Mouse (Mus musculus) large intestine, adult 2 months (tissue): Measurements from ENCODE around the gene Cdk5. TPM values are rescaled to one million over a fixed set of nuclear protein-coding genes. Genes with fewer than 3 reads are reported as not detected.

Experiments used
- DNase-seq: peaks from one replicate; pipeline ENCODE4 v3.0.0-alpha.2; 2012; ENCODE audit warnings: low read depth, low spot score
- WGBS: fragments of 180-500 bp; shearing (Covaris S2); methylation state at CpG from one replicate; pipeline ENCODE4 v1.1.7; 2018; 5-methylcytosine and 5-hydroxymethylcytosine counted together
- polyA plus RNA-seq: library from polyadenylated mRNA; depleted of rRNA; stranded (reverse); fragments of >200 nt; gene quantifications from 2 replicates; pipeline ENCODE4 v1.2.3, GENCODE M21; 2012

Cdk5 gene
- polyA plus RNA-seq, 1 experiment: 59.2 TPM

DNA sequence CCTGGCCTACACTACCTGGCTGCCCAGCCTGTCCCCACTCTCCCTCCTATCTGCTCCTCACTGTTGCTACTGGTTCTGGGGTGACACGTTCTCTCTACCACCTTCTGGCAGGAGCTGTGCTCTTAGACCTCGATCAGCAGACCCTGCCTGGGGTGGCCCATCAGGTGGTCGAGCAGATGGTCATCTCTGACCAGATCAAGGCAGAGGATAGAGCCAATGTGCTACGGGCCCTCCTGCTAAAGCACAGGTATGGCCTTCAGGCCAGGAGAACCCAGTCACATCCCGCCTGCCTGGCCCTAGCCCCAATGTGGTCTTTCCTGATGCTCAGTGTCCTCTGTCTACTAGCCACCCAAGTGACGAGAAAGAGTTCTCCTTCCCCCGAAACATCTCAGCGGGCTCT lies 10.7 kb upstream of the Cdk5 start:
- no peak for DNase-seq
- 92% methylated on average over 8 of the region's 8 CpGs for WGBS

DNA sequence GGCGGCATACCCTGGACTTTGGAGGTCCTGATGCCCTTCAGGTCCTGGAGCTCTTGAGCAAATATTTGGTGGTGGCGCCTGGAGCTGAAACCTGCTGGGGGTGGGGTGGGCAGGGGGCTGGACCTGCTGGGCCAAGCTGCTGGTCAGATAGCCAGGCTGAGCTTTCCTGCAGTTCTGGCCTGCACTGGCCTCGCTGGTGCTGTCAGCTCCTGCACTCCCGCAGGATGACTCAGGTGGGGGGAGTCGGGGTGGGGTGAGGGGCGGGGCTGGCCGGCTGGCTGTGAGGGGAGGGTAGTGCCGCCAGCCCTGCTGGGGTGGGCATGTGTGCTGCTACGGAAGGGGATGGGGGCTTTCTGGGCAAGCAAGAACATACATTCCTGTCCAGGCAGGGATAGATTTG lies 5.3 kb upstream of the Cdk5 start:
- DNase-seq: no peak
- WGBS: 21% methylated on average over 9 of the region's 9 CpGs

DNA sequence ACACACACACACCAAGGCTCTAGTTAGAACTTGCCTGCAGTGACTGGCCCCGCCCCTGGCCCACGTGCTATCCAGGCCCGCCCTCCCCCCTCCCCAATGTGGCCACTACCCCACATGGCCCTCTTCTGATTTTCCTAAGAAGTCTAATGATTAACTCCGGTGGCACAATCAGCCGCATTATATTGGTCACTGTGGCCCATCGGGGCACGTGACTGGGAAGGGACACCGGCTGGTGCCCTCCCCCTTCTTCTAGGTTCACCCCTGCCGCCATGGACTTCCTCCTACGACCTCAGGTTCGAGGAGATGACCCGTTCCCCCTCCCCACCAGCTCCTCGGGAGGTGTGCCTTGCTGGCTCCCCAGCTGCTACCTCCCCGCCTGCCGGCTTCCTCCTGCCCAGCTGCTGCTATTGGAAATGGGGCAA lies 4.7 kb upstream of the Cdk5 start:
- 18% methylated on average over 15 of the region's 15 CpGs for WGBS
- no peak for DNase-seq

DNA sequence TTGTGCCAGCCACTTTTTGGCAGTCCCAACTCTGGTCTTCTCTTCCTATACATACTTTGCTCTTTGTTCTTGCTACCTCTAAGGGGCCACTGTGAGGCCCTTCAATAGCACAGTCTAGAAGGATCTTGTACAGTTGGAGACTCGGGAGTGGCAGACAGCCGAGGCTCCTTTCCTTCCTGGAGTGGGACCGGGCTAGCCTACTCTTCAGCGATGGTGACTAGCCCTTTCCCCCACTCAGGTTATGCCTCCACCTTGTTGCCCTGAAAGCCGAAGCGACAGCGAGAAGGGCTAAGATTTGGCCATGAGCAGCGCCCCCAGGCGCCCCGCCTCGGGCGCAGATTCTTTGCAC lies 3.9 kb upstream of the Cdk5 start:
- 28% methylated on average over 12 of the region's 12 CpGs for WGBS
- no peak for DNase-seq

DNA sequence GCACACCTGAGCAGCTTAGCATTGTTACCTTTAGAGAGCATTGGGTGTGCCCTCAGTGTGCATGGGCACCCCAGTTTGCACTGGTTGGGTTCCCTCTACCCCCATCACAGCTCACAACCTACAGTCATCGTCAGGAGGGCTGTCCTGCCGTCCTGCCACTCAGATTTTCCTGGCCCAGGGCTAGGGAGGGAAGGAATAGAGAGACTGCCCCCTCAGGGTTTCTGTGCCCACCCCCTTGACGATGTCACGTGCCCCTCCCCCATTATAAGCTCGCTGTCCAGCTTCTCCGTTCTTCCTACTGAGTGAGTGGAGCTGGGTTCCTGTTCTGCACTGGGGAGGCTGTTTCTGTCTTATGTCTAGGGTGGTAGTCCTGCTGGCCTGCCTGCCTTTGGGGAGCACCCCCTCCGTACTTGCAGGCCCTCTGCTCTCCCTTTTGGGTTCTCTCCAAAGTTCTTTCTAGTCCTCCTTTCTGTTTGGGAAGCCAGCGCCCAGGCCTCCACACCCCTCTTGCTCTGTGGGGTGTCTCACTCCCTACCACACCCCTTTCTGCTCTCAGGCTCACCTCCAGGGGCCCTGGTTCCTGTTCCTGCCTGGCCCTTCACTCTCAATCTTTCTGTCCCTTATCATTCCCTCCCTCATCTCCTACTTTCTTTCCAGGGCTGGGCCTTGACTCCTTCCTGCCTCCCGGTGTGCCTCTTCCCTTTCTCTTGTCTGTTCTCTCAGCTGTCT lies 3.4 kb upstream of the Cdk5 start:
- DNase-seq: no peak
- 13% methylated on average over 9 of the region's 9 CpGs for WGBS

DNA sequence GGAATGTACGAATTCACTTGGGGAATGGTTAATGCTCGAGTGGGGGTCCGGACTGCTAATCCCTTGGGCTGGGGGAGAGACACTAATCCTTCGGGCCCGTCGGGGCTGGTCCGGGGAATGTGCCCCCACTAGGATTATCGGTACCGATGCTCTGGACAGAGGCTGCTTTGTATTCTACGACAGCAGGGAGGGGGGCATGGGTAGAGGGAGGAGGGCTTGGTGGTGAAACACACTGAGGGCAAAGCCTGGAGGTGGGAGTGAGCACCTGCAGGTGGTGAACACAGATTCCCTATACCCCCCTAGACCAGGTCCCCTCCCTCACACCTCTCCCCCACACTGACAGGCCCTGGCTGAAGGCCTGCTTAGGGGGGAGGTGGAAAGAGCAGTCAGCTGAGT lies 2.7 kb upstream of the Cdk5 start:
- DNase-seq: no peak
- 4% methylated on average over 10 of the region's 10 CpGs for WGBS

DNA sequence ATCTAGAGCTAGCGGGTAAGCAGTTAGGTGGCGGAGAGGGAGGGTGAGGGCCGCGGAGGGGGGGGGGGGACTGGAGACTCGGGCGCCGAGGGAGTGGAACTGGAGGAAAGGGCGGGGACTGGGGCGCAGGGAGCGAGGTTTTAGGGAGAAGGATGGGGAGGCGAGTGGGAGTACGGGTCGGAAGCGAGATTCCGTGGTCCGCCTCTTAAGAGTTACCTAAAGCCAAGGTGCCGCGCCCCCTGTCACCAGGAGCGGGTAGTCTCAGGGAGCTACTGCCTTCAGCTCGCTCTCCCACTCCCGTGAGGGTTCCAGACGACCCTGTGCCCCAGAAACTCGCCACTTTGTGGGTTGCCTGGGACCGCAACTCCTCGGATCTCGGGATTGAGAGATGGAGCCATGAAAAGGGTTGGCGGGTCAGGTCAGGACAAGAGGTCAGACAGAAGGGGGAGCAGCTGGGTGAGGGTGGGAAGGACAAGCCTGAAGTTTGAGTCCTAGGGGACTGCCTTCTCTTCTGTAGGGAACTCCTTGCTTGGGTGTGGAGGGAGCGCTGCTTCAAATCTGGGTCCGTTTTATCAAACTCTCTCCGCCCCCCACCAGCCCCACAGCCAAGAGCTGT lies 2.2 kb upstream of the Cdk5 start:
- WGBS: 1% methylated on average over 29 of the region's 30 CpGs
- DNase-seq: no peak

DNA sequence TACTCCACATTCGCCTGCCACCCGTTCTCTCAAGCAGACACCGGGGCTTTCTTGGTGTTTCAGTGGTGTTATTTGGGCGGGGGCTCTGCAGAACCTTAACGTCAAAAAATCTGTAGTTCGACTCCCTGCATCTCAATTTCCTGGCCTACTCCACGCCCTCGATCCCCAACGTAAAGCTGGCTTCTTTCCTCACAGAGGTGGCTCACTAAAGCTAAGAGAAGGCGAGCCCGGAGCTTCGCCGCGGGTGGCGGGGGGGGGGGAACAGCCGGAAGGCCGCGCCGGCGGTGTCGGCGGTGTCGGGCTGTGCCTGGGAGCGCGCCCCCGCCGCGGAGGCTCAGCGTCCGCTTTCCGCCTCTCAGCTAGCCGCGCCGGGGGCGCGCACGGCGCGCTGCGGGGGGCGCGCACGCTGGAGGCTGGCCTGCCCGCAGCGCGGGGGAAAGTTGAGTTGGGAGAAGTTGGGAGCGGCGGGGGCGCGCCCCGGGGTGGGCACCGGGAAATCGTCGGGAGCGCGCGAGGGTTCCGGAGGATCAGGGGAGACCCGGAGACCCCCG lies 1.6 kb upstream of the Cdk5 start:
- no peak for DNase-seq
- WGBS: 1% methylated on average over 59 of the region's 60 CpGs

DNA sequence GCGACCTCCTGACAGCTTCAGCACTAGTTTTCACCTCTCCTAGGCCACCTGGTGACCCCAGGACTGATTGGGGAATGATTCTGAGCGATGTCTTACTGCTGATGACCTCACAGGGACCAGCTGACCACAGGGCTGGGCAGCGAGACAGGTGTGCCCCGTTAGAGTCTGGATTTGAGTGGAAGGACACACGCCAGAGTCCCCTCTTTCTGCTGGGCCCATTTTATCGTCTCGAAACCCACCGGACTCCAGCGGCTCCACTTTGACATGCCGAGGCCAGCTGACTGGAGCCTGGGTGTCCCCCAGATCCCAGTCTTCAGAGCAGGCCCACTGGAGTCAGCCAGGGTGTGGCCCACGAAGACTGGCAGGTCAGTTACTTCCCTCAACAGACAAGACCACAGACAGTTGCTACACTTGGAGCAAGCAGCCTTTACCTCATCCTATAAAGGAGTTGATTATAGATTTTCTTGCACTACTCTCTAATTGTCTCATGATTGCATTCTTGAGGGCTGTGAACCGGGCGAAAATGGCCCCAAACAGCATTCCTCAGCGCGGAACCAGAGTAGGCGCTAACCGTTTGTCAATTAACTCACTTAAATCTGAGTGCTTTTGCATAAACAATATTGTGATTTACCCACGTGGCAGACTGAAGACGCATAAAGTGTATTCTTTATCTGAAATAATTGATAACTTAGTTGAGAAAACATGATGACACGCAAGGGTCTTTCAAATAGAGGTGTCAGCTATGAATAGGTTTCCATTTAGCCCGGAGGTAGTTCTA lies 863 bp upstream of the Cdk5 start:
- WGBS: 4% methylated on average over 21 of the region's 21 CpGs
- no peak for DNase-seq

DNA sequence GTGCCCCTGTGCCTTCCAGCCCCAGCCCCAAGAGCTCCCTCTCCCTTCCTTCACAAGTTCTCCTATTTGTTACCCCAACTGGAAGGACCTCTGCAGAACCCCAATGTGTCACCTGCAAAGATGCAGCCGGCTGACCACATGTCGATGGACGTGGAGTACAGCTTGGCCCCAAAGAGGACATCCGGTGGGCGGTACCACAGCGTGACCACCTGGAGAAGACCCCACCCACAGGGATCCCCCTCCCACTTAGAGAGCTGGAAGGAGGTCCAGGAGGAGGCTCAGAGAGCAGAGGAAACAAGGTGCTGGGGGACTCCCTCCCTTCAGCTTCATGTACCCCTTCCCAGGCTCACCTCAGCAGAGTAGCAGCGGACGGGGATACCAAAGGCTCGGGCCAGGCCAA lies 2.9 kb downstream of the Cdk5 start:
- 94% methylated on average over 9 of the region's 9 CpGs for WGBS
- no peak for DNase-seq

DNA sequence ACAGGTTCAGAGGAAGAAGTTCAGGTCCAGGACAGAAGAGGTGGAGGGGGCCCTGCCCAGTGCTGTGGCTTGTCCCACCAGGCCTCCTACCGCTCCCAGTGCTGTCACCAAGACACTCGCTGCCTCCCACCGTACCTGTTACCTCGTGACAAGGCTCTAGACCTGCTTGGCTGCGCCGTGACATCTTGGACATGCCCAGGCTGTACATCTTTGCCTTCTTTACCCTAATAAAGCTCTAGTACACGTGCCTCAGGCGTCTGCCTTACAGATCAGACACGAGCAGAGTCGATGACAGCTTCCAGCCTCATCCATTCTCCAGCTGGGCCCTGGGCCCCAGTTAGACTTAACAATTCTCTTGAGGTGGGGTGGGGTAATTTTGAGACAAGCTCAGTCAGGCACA lies 5.7 kb downstream of the Cdk5 start:
- no peak for DNase-seq
- 95% methylated on average over 10 of the region's 10 CpGs for WGBS

DNA sequence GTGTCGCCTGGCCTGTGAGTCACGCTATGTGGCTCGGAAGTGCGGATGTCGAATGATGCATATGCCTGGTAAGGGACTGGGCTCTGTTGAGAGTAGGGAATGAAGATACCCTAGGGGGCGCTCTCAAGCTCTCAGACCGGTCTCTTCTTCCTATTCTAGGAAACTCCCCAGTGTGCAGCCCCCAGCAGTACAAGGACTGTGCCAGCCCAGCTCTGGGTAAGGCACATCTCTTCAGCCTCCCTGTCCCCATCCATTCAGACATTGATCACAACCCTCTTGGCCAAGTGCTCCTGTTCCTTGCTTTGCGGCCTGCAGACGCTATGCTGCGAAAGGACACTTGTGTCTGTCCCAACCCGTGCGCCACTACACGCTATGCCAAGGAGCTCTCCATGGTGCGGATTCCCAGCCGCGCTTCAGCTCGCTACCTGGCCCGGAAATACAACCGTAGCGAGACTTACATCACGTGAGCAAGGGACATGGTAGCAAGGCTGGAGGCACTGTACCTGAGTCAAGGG lies 7.1 kb downstream of the Cdk5 start:
- WGBS: 6% methylated on average over 21 of the region's 21 CpGs
- no peak for DNase-seq

DNA sequence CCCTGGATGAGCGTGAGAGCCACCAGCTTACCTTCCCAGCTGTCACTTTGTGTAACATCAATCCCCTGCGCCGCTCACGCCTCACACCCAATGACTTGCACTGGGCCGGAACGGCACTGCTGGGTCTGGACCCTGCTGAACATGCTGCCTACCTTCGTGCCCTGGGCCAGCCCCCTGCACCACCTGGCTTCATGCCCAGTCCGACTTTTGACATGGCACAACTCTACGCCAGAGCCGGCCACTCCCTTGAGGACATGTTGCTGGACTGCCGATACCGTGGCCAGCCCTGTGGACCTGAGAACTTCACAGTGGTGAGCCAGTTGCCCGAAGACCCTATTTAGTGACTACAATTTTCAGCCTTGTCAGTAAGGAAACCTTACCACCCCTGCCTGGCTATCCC lies 9.4 kb downstream of the Cdk5 start:
- 76% methylated on average over 13 of the region's 13 CpGs for WGBS

DNA sequence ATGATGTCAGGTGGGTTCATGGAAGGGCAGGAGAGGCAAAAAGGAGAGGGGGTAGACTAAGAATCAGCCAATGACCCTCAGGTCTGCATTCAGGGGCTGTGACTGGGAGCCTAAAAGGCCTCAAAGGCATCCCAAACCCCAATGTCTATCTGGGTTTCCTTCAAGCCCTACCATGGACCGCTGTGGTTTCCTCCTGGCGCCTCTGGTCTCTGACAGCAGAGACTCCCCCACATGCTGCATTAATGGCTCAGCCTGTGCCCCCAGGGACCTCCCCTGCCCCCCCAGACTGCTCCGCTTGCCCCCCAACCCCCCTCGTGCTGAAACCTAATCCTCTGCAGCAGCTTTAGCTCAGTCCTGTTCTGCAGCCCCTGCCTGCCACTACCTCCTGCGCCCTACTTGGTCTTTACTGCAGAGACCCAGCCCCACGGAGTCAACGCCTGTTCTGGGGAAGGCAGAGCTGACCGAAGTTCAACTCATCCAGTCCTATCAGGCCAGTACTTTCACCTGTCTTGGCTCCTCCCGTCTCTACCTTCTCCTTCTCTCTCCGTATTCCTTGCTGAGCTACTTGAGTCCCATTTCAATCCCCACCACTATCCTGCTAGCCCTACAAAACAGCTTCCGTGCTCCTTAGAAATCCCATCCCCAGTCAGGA lies 10.2 kb downstream of the Cdk5 start, which contains the start of gene Asic3:
TSS of gene Asic3 (plus strand) at position 351 of the 652 bp plus-strand sequence.
- DNase-seq: no peak
- WGBS: 33% methylated on average over 11 of the region's 11 CpGs

More for the DNA sequence above, 9.4 kb downstream of the Cdk5 start:
- DNase-seq: no peak

DNA sequence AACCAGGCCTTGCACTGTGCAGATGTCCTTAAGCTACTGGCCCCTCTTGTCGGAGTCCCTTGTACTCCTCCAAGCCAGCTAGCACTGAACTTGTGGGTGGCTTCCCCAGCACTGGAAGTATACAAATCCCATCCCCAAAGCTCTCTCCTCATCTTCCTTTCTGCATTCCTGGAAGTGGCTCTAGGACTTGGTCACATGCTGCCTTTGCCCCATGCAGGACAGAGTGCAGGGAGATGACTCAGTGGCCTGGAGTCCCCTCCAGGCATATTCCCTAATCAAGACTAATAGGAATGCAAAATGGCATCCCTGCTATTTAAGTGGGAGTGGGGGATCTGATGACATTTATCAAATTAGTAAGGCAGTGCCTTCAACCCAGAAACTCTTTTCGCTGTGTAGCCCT lies 11.3 kb downstream of the Cdk5 start:
- DNase-seq: no peak

DNA sequence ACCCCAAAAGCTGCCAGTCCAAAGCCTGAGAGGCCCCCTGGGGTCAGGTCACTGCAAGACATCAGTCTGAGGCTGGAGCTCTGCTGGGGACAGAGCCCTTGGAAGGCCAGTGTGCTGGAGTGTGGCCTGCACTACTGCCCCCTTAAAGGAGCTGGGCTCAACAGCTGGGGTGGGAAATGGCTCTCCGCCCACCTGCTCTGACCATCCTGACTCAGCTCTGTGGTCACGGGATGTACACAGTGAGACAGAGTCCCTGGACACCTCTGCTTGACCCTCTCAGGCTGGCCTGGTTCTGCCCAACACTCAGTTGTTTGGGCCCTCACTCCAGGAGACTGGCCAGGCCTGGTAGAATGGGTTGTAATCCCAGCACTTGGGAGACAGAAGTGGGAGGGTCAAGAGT lies 13.9 kb downstream of the Cdk5 start:
- WGBS: 80% methylated on average over 2 of the region's 2 CpGs

More for the DNA sequence above, 11.3 kb downstream of the Cdk5 start:
- WGBS: 80% methylated on average over 2 of the region's 2 CpGs

DNA sequence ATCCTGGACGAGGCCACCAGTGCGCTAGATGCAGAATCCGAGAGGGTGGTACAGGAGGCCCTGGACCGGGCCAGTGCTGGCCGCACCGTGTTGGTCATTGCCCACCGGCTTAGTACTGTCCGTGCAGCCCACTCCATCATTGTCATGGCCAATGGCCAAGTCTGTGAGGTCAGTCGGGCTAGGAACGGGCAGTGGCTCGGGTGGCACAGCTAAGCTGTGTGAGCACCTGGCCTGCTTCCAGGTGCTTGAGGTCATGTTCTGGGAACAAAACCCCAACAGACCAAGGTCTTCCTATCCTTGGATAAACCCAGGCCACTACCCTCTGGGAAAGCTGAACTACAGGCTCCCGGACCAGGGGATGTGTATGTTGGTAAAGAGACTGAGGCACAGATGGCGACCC lies 14.7 kb downstream of the Cdk5 start:
- no peak for DNase-seq
- 91% methylated on average over 13 of the region's 13 CpGs for WGBS

More for the DNA sequence above, 13.9 kb downstream of the Cdk5 start:
- DNase-seq: no peak

DNA sequence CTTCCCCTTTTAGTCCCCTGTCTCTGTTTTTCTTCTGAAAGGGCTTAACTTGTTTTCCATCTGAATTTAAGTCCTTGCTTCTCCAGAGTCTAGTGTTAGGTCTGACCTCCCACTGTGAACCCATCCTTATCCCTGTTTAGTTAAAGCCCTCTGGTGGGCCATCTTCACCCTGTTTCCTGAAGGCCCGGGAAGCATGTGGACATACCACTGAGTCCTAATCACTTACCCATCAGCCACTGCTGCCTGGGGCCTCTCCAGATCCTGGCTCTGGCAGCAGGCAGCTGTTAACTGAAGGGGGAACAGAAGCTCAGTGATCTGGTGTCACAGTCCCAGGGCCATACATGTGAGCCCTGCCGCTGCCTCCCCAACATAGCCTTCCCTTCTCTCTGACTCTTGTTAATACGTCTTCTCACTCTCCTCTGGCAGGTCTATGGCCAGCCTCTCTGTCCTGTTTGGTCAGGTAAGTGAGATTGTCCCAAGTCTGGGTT lies 17.9 kb downstream of the Cdk5 start:
- DNase-seq: no peak
- WGBS: 76% methylated on average over 3 of the region's 3 CpGs

DNA sequence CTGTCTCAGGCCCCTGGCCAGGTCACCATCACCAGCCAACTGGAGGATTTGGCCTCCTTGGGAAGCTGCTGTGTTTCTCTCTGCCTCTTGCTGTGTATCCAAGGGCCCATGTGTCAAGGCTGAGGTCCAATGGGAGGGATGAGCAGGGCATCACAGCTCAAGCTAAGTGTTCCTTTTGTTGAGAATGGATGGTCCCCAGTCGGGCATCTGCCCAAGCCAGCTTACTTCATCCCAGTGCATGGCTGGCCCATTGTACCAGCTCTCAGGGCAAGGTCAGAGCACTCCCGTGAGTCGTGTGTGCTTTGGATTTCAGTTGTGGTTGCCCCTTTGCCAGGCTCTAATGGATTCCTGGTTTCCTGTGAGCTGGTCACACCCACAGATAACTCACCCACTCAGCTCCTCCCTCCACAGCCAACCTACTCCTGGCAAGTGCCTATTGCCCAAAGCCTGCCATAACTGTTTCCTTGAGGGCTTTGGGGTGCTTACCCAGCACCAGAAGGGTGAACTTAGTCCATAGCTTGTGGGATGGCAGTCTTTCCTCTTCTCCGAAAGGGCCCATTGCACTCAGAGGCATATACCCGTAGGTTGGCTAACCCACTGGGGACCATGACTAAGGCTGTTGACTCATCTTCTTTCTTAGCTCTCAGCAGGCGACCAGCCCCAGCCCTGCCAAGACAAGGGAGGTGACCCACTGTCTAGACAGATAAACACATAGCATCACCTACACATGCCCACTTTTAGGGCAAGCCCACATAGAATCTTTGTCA lies 18.6 kb downstream of the Cdk5 start:
- DNase-seq: no peak
- 82% methylated on average over 6 of the region's 6 CpGs for WGBS
